ENCODE assay signal across 8 mouse cellular contexts in genomic region chr4:33396222-33397176, GRCm38 (mm10).
DNase-seq lines count a peak whose midpoint lies in the region; ATAC-seq and TF ChIP-seq lines count a peak whose summit lies in the region.

No protein-coding gene starts in this region.

- H3K4me2 ChIP-seq in heart, postnatal 0 days (ENCODE audit: low read depth, low read length), result no peak overlapping the region
- no peak overlapping the region for H3K4me2 ChIP-seq in liver, postnatal 0 days (ENCODE audit: low read depth, low read length)
- H3K4me2 ChIP-seq in neural tube, embryonic 15.5 days, result no peak overlapping the region

- H3K4me3 ChIP-seq in bone marrow macrophage, adult 2 months (ENCODE audit: insufficient read depth, low read length), result no peak overlapping the region
- no peak overlapping the region for H3K4me3 ChIP-seq in heart, postnatal 0 days (ENCODE audit: low read depth, low read length)
- H3K4me3 ChIP-seq in liver, postnatal 0 days (ENCODE audit: low read depth, low read length), result no peak overlapping the region
- no peak overlapping the region for H3K4me3 ChIP-seq in neural tube, embryonic 15.5 days (replicated peaks)

- H3K27me3 ChIP-seq in heart, postnatal 0 days (ENCODE audit: control insufficient read depth, insufficient read depth, low read length), result no peaks in the 10 kb centered on the region
- no peaks in the 10 kb centered on the region for H3K27me3 ChIP-seq in liver, postnatal 0 days (ENCODE audit: insufficient read depth, low read length)
- no peaks in the 10 kb centered on the region for H3K27me3 ChIP-seq in neural tube, embryonic 15.5 days (replicated peaks)

- no peak for TF ChIP-seq EP300 in heart, postnatal 0 days (IDR thresholded peaks at IDR 0.05; ENCODE audit: low read depth)
- TF ChIP-seq EP300 in liver, postnatal 0 days (IDR thresholded peaks at IDR 0.05; ENCODE audit: low read depth), result no peak

- WGBS in heart, postnatal 0 days, result 47% methylated on average over 3 of the region's 3 CpGs
- 56% methylated on average over 3 of the region's 3 CpGs for whole genome bisulfite sequencing in liver, postnatal 0 days (ENCODE audit: insufficient replicate concordance)
- WGBS in neural tube, embryonic 15.5 days, result 68% methylated on average over 3 of the region's 3 CpGs

- no peaks in the 10 kb centered on the region for H3K4me1 ChIP-seq in bone marrow macrophage, adult 2 months (ENCODE audit: control insufficient read depth, insufficient read depth, low read length)
- H3K4me1 ChIP-seq in heart, postnatal 0 days (ENCODE audit: control insufficient read depth, insufficient read depth), result 0 out of 2 replicates have a peak, but pooled peaks cover 3% of the 10 kb centered on the region
- H3K4me1 ChIP-seq in liver, postnatal 0 days (ENCODE audit: insufficient read depth), result no peaks in the 10 kb centered on the region
- no peaks in the 10 kb centered on the region for H3K4me1 ChIP-seq in neural tube, embryonic 15.5 days

- TF ChIP-seq POLR2A in bone marrow macrophage, adult 2 months (IDR thresholded peaks at IDR 0.05; ENCODE audit: borderline replicate concordance, low read depth, low read length), result no peak

- peak; percentile 94 for ATAC-seq in erythroid progenitor cell, adult 5-6 weeks (replicated peaks; ENCODE audit: low FRiP score, poor library complexity, severe bottlenecking)
- peak; percentile 62; the same call in 1 of the 2 replicates for ATAC-seq in heart, postnatal 0 days (ENCODE audit: insufficient read depth, low read depth)
- ATAC-seq in liver, postnatal 0 days, result peak; percentile 76
- peak; percentile 77; the same call in 1 of the 2 replicates for ATAC-seq in neural tube, embryonic 15.5 days (ENCODE audit: low FRiP score)

- DNase-seq in CD4-positive, CD25-positive, alpha-beta regulatory T cell, adult 2 months (ENCODE audit: low read depth, low spot score), result peak; percentile 89
- peak; percentile 90 for DNase-seq in heart, postnatal 0 days (ENCODE audit: low spot score)
- DNase-seq in kidney, postnatal 4 days, result peak; percentile 91
- peak; percentile 87 for DNase-seq in liver, postnatal 0 days
- peak; percentile 90 for DNase-seq in testis, postnatal 10 days (ENCODE audit: low spot score)

- H3K36me3 ChIP-seq in heart, postnatal 0 days (replicated peaks; ENCODE audit: control insufficient read depth, insufficient read depth, low read length), result 0 out of 2 replicates have a peak, but pooled peaks cover 6% of the 10 kb centered on the region
- no peaks in the 10 kb centered on the region for H3K36me3 ChIP-seq in liver, postnatal 0 days (replicated peaks; ENCODE audit: insufficient read depth, low read length)
- H3K36me3 ChIP-seq in neural tube, embryonic 15.5 days, result no peaks in the 10 kb centered on the region

- H3K9ac ChIP-seq in heart, postnatal 0 days (replicated peaks; ENCODE audit: low read depth, low read length), result no peak overlapping the region
- H3K9ac ChIP-seq in liver, postnatal 0 days (replicated peaks), result no peak overlapping the region
- no peak overlapping the region for H3K9ac ChIP-seq in neural tube, embryonic 15.5 days (replicated peaks)

- no peaks in the 10 kb centered on the region for H3K9me3 ChIP-seq in heart, postnatal 0 days (replicated peaks; ENCODE audit: control insufficient read depth, low read length)
- no peaks in the 10 kb centered on the region for H3K9me3 ChIP-seq in liver, postnatal 0 days (ENCODE audit: low read length)
- no peaks in the 10 kb centered on the region for H3K9me3 ChIP-seq in neural tube, embryonic 15.5 days (replicated peaks)

- H3K27ac ChIP-seq in bone marrow macrophage, adult 2 months (ENCODE audit: insufficient read depth, low read depth, low read length), result no peak overlapping the region
- H3K27ac ChIP-seq in heart, postnatal 0 days (ENCODE audit: low read depth), result no peak overlapping the region
- H3K27ac ChIP-seq in liver, postnatal 0 days (ENCODE audit: low read depth), result no peak overlapping the region
- no peak overlapping the region for H3K27ac ChIP-seq in neural tube, embryonic 15.5 days (replicated peaks)

- peak; percentile 62 for TF ChIP-seq CTCF in bone marrow macrophage, adult 2 months (IDR thresholded peaks at IDR 0.05; ENCODE audit: low read depth, low read length)
- peak; percentile 97 for TF ChIP-seq CTCF in heart, postnatal 0 days (IDR thresholded peaks at IDR 0.05; ENCODE audit: low read depth)
- TF ChIP-seq CTCF in liver, postnatal 0 days (IDR thresholded peaks at IDR 0.05; ENCODE audit: low read depth), result peak; percentile 98
